Mouse (Mus musculus) intestine, embryonic 14.5 days (tissue): ENCODE data around the gene Grrp1. TPM values are rescaled to one million over a fixed set of nuclear protein-coding genes. Genes with fewer than 3 reads are reported as not detected.

Source experiments
- ATAC-seq: fragments of 200-750 bp; cut with Nextera tagmentation; replicated peaks from 2 replicates; pipeline ENCODE4 v1.8.0; 2017; ENCODE audit warnings: low read depth, moderate number of reproducible peaks, moderate TSS enrichment, moderate library complexity; ENCODE audit not compliant: low FRiP score, low TSS enrichment
- DNase-seq: peaks from one replicate; pipeline ENCODE4 v3.0.0-alpha.2; 2018; ENCODE audit warnings: low spot score
- H3K27ac ChIP-seq: fragments of 300-500 bp; sonication (generic); 2 replicates; pipeline ENCODE4 v1.5.1; 2014; ENCODE audit warnings: low read depth, mild to moderate bottlenecking, control low read depth
- H3K27me3 ChIP-seq: fragments of 300-500 bp; sonication (generic); replicated peaks from 2 replicates; pipeline ENCODE4 v1.6.1; 2014; ENCODE audit warnings: low read length, control low read depth; ENCODE audit not compliant: control insufficient read depth, insufficient read depth
- H3K36me3 ChIP-seq: fragments of 300-500 bp; sonication (generic); 2 replicates; pipeline ENCODE4 v1.6.1; 2014; ENCODE audit warnings: low read length, control low read depth; ENCODE audit not compliant: control insufficient read depth, insufficient read depth
- H3K4me1 ChIP-seq: fragments of 300-500 bp; sonication (generic); replicated peaks from 2 replicates; pipeline ENCODE4 v1.6.1; 2014; ENCODE audit warnings: low read length, control low read depth, mixed read lengths; ENCODE audit not compliant: control insufficient read depth, insufficient read depth
- H3K4me2 ChIP-seq: fragments of 300-500 bp; sonication (generic); 2 replicates; pipeline ENCODE4 v1.6.1; 2014; ENCODE audit warnings: low read length
- H3K4me3 ChIP-seq: fragments of 300-500 bp; sonication (generic); 2 replicates; pipeline ENCODE4 v1.5.1; 2014; ENCODE audit warnings: low read depth, low read length, control low read depth, mixed read lengths
- H3K9ac ChIP-seq: fragments of 300-500 bp; sonication (generic); 2 replicates; pipeline ENCODE4 v1.6.1; 2014; ENCODE audit warnings: mild to moderate bottlenecking, low read length
- H3K9me3 ChIP-seq: fragments of 300-500 bp; sonication (generic); 2 replicates; pipeline ENCODE4 v1.6.1; 2016; ENCODE audit warnings: low read length, control low read depth; ENCODE audit not compliant: control insufficient read depth
- WGBS: fragments of 180-500 bp; shearing (Covaris S2); extraction: QIAGEN DNeasy Blood & Tissue Kit; methylation state at CpG from one replicate; pipeline ENCODE4 v1.1.7; 2014; 5-methylcytosine and 5-hydroxymethylcytosine counted together
- polyA plus RNA-seq: library from polyadenylated mRNA; unstranded; fragments of >200 nt; fragmentation: Nextera tagmentation; extraction: Ambion mirVana; gene quantifications from 2 replicates; pipeline ENCODE4 v1.2.1, GENCODE M21; 2014

Grrp1 gene
- polyA plus RNA-seq, 1 experiment from 2014 or later, result 4.5 TPM

GRCm38 (mm10) chr4:134293692-134294163, 39.8 kb upstream of the Grrp1 start:
- 62% methylated on average over 9 of the region's 9 CpGs for WGBS
- Histone ChIP-seq H3K9me3 (0 out of 2 replicates have a peak, but pooled peaks cover 3% of the 10 kb centered on the region), H3K9ac (no peak overlapping the region), H3K27ac (no peak overlapping the region), H3K4me2 (no peak overlapping the region), H3K36me3 (no peaks in the 10 kb centered on the region), H3K4me3 (no peak overlapping the region), H3K4me1 (peaks cover 5% of the 10 kb centered on the region), H3K27me3 (0 out of 2 replicates have a peak, but pooled peaks cover 9% of the 10 kb centered on the region)
- ATAC-seq (no peak), DNase-seq (no peak)

GRCm38 (mm10) chr4:134293061-134293691, 39.3 kb upstream of the Grrp1 start:
- Histone ChIP-seq H3K27ac (no peak overlapping the region), H3K4me3 (no peak overlapping the region), H3K9me3 (0 out of 2 replicates have a peak, but pooled peaks cover 3% of the 10 kb centered on the region), H3K36me3 (no peaks in the 10 kb centered on the region), H3K27me3 (0 out of 2 replicates have a peak, but pooled peaks cover 9% of the 10 kb centered on the region), H3K9ac (no peak overlapping the region), H3K4me2 (no peak overlapping the region), H3K4me1 (peaks cover 11% of the 10 kb centered on the region)
- ATAC-seq (no peak), DNase-seq (no peak)
- WGBS, result 76% methylated on average over 18 of the region's 18 CpGs

- Histone ChIP-seq H3K27me3 (0 out of 2 replicates have a peak, but pooled peaks cover 9% of the 10 kb centered on the region), H3K9me3 (0 out of 2 replicates have a peak, but pooled peaks cover 3% of the 10 kb centered on the region), H3K4me3 (no peak overlapping the region), H3K27ac (no peak overlapping the region), H3K4me1 (peaks cover 13% of the 10 kb centered on the region), H3K9ac (no peak overlapping the region), H3K4me2 (no peak overlapping the region), H3K36me3 (no peaks in the 10 kb centered on the region)
- ATAC-seq (no peak), DNase-seq (peak; percentile 96)
- 18% methylated on average over 7 of the region's 7 CpGs for WGBS
These were observed 38.2 kb upstream of the Grrp1 start for GRCm38 (mm10) chr4:134292067-134292466.

GRCm38 (mm10) chr4:134288397-134289256, 34.7 kb upstream of the Grrp1 start:
- Histone ChIP-seq H3K27ac (peak overlapping the region; percentile 99), H3K9ac (peak overlapping the region; percentile 97), H3K9me3 (no peaks in the 10 kb centered on the region), H3K36me3 (peaks cover 11% of the 10 kb centered on the region), H3K4me3 (peak overlapping the region; percentile 97), H3K4me2 (peak overlapping the region; percentile 89), H3K4me1 (peaks cover 23% of the 10 kb centered on the region), H3K27me3 (0 out of 2 replicates have a peak, but pooled peaks cover 9% of the 10 kb centered on the region)
- ATAC-seq (no peak), DNase-seq (no peak)
- 12% methylated on average over 11 of the region's 11 CpGs for WGBS

- DNase-seq (peak; percentile 91), ATAC-seq (peak; percentile 83)
- Histone ChIP-seq H3K4me3 (peak within 1 kb of the TSS; percentile 97), H3K9me3 (no peaks in the 10 kb centered on the region), H3K27me3 (no peaks in the 10 kb centered on the region), H3K27ac (peak within 1 kb of the TSS; percentile 99), H3K36me3 (peaks cover 21% of the 10 kb centered on the region), H3K4me1 (peaks cover 23% of the 10 kb centered on the region), H3K9ac (peak within 1 kb of the TSS; percentile 97), H3K4me2 (peak within 1 kb of the TSS; percentile 89)
- WGBS, result under 1% methylated on average over 40 of the region's 43 CpGs
These were observed 33.7 kb upstream of the Grrp1 start, which contains the start of gene Pdik1l for GRCm38 (mm10) chr4:134287575-134288025. Gene Pdik1l, minus strand, starts transcription at chr4:134287895.

GRCm38 (mm10) chr4:134287168-134287564, 33.3 kb upstream of the Grrp1 start:
- H3K9me3 ChIP-seq, result no peaks in the 10 kb centered on the region
- H3K36me3 ChIP-seq, result peaks cover 26% of the 10 kb centered on the region
- H3K4me2 ChIP-seq, result peak overlapping the region; percentile 89
- DNase-seq, result peak; percentile 99
- WGBS, result 2% methylated on average over 40 of the region's 59 CpGs
- ATAC-seq, result peak; percentile 92
- peak overlapping the region; percentile 99 for H3K27ac ChIP-seq
- H3K4me3 ChIP-seq, result peak overlapping the region; percentile 97
- peak overlapping the region; percentile 97 for H3K9ac ChIP-seq
- H3K4me1 ChIP-seq, result peaks cover 23% of the 10 kb centered on the region
- H3K27me3 ChIP-seq, result no peaks in the 10 kb centered on the region

- Histone ChIP-seq H3K9me3 (no peaks in the 10 kb centered on the region), H3K4me2 (peak overlapping the region; percentile 89), H3K4me1 (peaks cover 23% of the 10 kb centered on the region), H3K9ac (peak overlapping the region; percentile 91), H3K27me3 (no peaks in the 10 kb centered on the region), H3K27ac (peak overlapping the region; percentile 99), H3K36me3 (peaks cover 32% of the 10 kb centered on the region), H3K4me3 (peak overlapping the region; percentile 97)
- DNase-seq (no peak), ATAC-seq (peak; percentile 67)
- WGBS, result 1% methylated on average over 59 of the region's 59 CpGs
These were observed 32.6 kb upstream of the Grrp1 start for GRCm38 (mm10) chr4:134286226-134287167.

- ATAC-seq, result no peak
- 87% methylated on average over 2 of the region's 2 CpGs for WGBS
These were observed 31.0 kb upstream of the Grrp1 start for GRCm38 (mm10) chr4:134284942-134285341.

More at GRCm38 (mm10) chr4:134284942-134285341, 31.0 kb upstream of the Grrp1 start:
- Histone ChIP-seq H3K9ac (no peak overlapping the region), H3K36me3 (peaks cover 48% of the 10 kb centered on the region), H3K4me3 (no peak overlapping the region), H3K9me3 (no peaks in the 10 kb centered on the region), H3K4me2 (no peak overlapping the region), H3K4me1 (peaks cover 23% of the 10 kb centered on the region), H3K27me3 (no peaks in the 10 kb centered on the region), H3K27ac (no peak overlapping the region)
- no peak for DNase-seq
